Mouse (Mus musculus) T-helper 2 cell (primary cell): ENCODE measurements at regions not wholly inside any gene's neighbourhood (a gene's known extent, or its start where the extent isn't known, plus 50 kb on each side); places are given as distances from the start of the nearest gene placed in this dataset.
"Not testable (repeated sequence)": the region's sequence is repeated elsewhere in the genome, so short reads cannot be mapped to it uniquely, and the experiment has no call there.

Experiments
- in situ Hi-C: fragments of 300-600 bp; cut with MboI, MseI; formaldehyde crosslinking; loops from one replicate; pipeline ENCODE4 v1.15.1; 2025; ENCODE audit warnings: high pct_unique_total_duplicates

- in situ Hi-C loops = not testable (repeated sequence)
Observed at GRCm38 (mm10) chr4:7234537-7234936, 1004.3 kb downstream of the Car8 start.

GRCm38 (mm10) chr4:7228980-7229379, 1009.9 kb downstream of the Car8 start:
- in situ Hi-C loops = no loop called here

- in situ Hi-C loops = no loop called here
Observed at GRCm38 (mm10) chr4:7222922-7223321, 1015.9 kb downstream of the Car8 start.

GRCm38 (mm10) chr4:7220426-7220825, 1018.4 kb downstream of the Car8 start:
- in situ Hi-C loops = no loop called here

- in situ Hi-C loops = no loop called here
Observed at GRCm38 (mm10) chr4:7215048-7216030, 1023.5 kb downstream of the Car8 start.

- in situ Hi-C loops = loop anchor here (10.0 kb wide), 1 partner anchor 642 kb away; no protein-coding TSS in a partner anchor
Observed at GRCm38 (mm10) chr4:7206987-7207386, 1031.9 kb downstream of the Car8 start.

- in situ Hi-C loops = loop anchor here (10.0 kb wide), 1 partner anchor 637 kb away; no protein-coding TSS in a partner anchor
Observed at GRCm38 (mm10) chr4:7201816-7202215, 1037.0 kb downstream of the Car8 start.

GRCm38 (mm10) chr4:7199941-7200340, 1038.9 kb downstream of the Car8 start:
- in situ Hi-C loops = loop anchor here (10.0 kb wide), 1 partner anchor 635 kb away; no protein-coding TSS in a partner anchor

- in situ Hi-C loops = no loop called here
Observed at GRCm38 (mm10) chr4:7199052-7199451, 1039.8 kb downstream of the Car8 start.

GRCm38 (mm10) chr4:7196570-7196969, 1042.3 kb downstream of the Car8 start:
- in situ Hi-C loops = no loop called here

- in situ Hi-C loops = no loop called here
Observed at GRCm38 (mm10) chr4:7195619-7196018, 1043.2 kb downstream of the Car8 start.

GRCm38 (mm10) chr4:7191912-7192311, 1046.9 kb downstream of the Car8 start:
- in situ Hi-C loops = no loop called here

GRCm38 (mm10) chr4:7191228-7191627, 1047.6 kb downstream of the Car8 start:
- in situ Hi-C loops = no loop called here

- in situ Hi-C loops = no loop called here
Observed at GRCm38 (mm10) chr4:7175030-7175429, 1063.8 kb downstream of the Car8 start.

GRCm38 (mm10) chr4:7172528-7173306, 1066.1 kb downstream of the Car8 start:
- in situ Hi-C loops = no loop called here

GRCm38 (mm10) chr4:7171637-7172417, 1067.0 kb downstream of the Car8 start:
- in situ Hi-C loops = no loop called here

GRCm38 (mm10) chr4:7161411-7161810, 1077.4 kb downstream of the Car8 start:
- in situ Hi-C loops = no loop called here

GRCm38 (mm10) chr4:7157883-7158282, 1081.0 kb downstream of the Car8 start:
- in situ Hi-C loops = no loop called here

- in situ Hi-C loops = loop anchor here (5.0 kb wide), 1 partner anchor 82 kb away; no protein-coding TSS in a partner anchor
Observed at GRCm38 (mm10) chr4:7154256-7154655, 1084.6 kb downstream of the Car8 start.

GRCm38 (mm10) chr4:7153835-7154234, 1085.0 kb downstream of the Car8 start:
- in situ Hi-C loops = loop anchor here (5.0 kb wide), 1 partner anchor 82 kb away; no protein-coding TSS in a partner anchor

- in situ Hi-C loops = no loop called here
Observed at GRCm38 (mm10) chr4:7145756-7146155, 1093.1 kb downstream of the Car8 start.
